Mouse (Mus musculus) myocyte (in vitro differentiated cells): Measurements from ENCODE around the gene Strn4.

Experiments used
- POLR2A ChIP-seq: IDR thresholded peaks from one replicate; pipeline ENCODE4 v1.6.1; 2011; ENCODE audit warnings: low read depth, mild to moderate bottlenecking, control low read depth, moderate library complexity; ENCODE audit not compliant: insufficient read length
- USF1 ChIP-seq: IDR thresholded peaks from one replicate; pipeline ENCODE4 v1.6.1; 2011; ENCODE audit warnings: low read depth, mild to moderate bottlenecking, control low read depth, moderate library complexity

GRCm38 (mm10) chr7:16845820-16846167 is 30.1 kb downstream of the Strn4 start:
- no peak for TF ChIP-seq POLR2A
- no peak for TF ChIP-seq USF1
